Mouse (Mus musculus) left cerebral cortex, postnatal 4 days (tissue): ENCODE data around the gene Heatr6. TPM values are rescaled to one million over a fixed set of nuclear protein-coding genes. Genes with fewer than 3 reads are reported as not detected.

Experiments used
- DNase-seq: peaks from one replicate; pipeline ENCODE4 v3.0.0-alpha.2; 2022
- intact Hi-C: fragments of 180-260 bp; cut with DNase I; formaldehyde crosslinking; loops from one replicate; pipeline ENCODE4 v1.15.1; 2025
- total RNA-seq, 2 experiments: library from RNA; stranded (reverse); gene quantifications; 2 replicates each; pipeline ENCODE4 v1.2.3; 2021

The Heatr6 gene
- total RNA-seq, 2 experiments from 2014 or later: 27.3 to 28.3 TPM

GRCm38 (mm10) chr11:83796980-83797608 is 43.6 kb downstream of the Heatr6 start:
- DNase-seq: no peak
- intact Hi-C loops: no loop called here

- no peak for DNase-seq
- intact Hi-C loops: no loop called here
Observed at GRCm38 (mm10) chr11:83799871-83800430, 46.5 kb downstream of the Heatr6 start.

- intact Hi-C loops: no loop called here
- DNase-seq: peak; percentile 40
Observed at GRCm38 (mm10) chr11:83802166-83802565, 48.7 kb downstream of the Heatr6 start.

GRCm38 (mm10) chr11:83802581-83802980 is 49.1 kb downstream of the Heatr6 start:
- intact Hi-C loops: no loop called here
- no peak for DNase-seq

- DNase-seq: no peak
- intact Hi-C loops: no loop called here
Observed at GRCm38 (mm10) chr11:83810441-83810840, 56.9 kb downstream of the Heatr6 start.

GRCm38 (mm10) chr11:83815191-83815590 is 61.7 kb downstream of the Heatr6 start:
- no peak for DNase-seq
- intact Hi-C loops: no loop called here

- intact Hi-C loops: no loop called here
Observed at GRCm38 (mm10) chr11:83815628-83816027, 62.1 kb downstream of the Heatr6 start.

GRCm38 (mm10) chr11:83817048-83817447 is 63.6 kb downstream of the Heatr6 start:
- intact Hi-C loops: no loop called here
- no peak for DNase-seq

More at GRCm38 (mm10) chr11:83815628-83816027, 62.1 kb downstream of the Heatr6 start:
- peak; percentile 65 for DNase-seq

- no peak for DNase-seq
- intact Hi-C loops: no loop called here
Observed at GRCm38 (mm10) chr11:83817994-83818393, 64.5 kb downstream of the Heatr6 start.

- intact Hi-C loops: no loop called here
- no peak for DNase-seq
Observed at GRCm38 (mm10) chr11:83818591-83819127, 65.2 kb downstream of the Heatr6 start.

GRCm38 (mm10) chr11:83819806-83820483 is 66.4 kb downstream of the Heatr6 start:
- DNase-seq: peak; percentile 20
- intact Hi-C loops: no loop called here

GRCm38 (mm10) chr11:83826142-83826541 is 72.6 kb downstream of the Heatr6 start:
- intact Hi-C loops: no loop called here

GRCm38 (mm10) chr11:83828553-83829142 is 75.2 kb downstream of the Heatr6 start:
- intact Hi-C loops: no loop called here
- no peak for DNase-seq

More at GRCm38 (mm10) chr11:83826142-83826541, 72.6 kb downstream of the Heatr6 start:
- no peak for DNase-seq

- DNase-seq: no peak
- intact Hi-C loops: no loop called here
Observed at GRCm38 (mm10) chr11:83832389-83832788, 78.9 kb downstream of the Heatr6 start.

Other genes starting within 250 kb of the Heatr6 start
- gene Heatr9, start 231.5 kb upstream of the Heatr6 start, total RNA-seq: not detected
- not detected for gene Ccl5, start 223.2 kb upstream of the Heatr6 start, total RNA-seq
- gene Ccl9, start 175.1 kb upstream of the Heatr6 start, total RNA-seq: 1 to 10 TPM; 1.3 to 2.0 TPM
- 1 to 10 TPM; 1.4 to 1.6 TPM for gene Ccl6, start 160.6 kb upstream of the Heatr6 start, total RNA-seq
- gene Rpl9-ps1, start 108.1 kb upstream of the Heatr6 start, total RNA-seq: not detected
- under 1 TPM in 1 of 2 experiments, not detected in 1; 0.64 TPM for gene Ccl3, start 104.3 kb upstream of the Heatr6 start, total RNA-seq
- not detected for gene Ccl4, start 91.1 kb upstream of the Heatr6 start, total RNA-seq
- not detected for gene Wfdc17, start 49.7 kb upstream of the Heatr6 start, total RNA-seq
- not detected for gene Wfdc18, start 44.7 kb upstream of the Heatr6 start, total RNA-seq
- gene Wfdc21, start 6.8 kb upstream of the Heatr6 start, total RNA-seq: not detected
- gene Hnf1b, start 96.4 kb downstream of the Heatr6 start, total RNA-seq: not detected
- 10 to 100 TPM; 13.3 to 15.2 TPM for gene Ddx52, start 188.4 kb downstream of the Heatr6 start, total RNA-seq
- 10 to 100 TPM; 58.9 to 63.6 TPM for gene Synrg, start 210.7 kb downstream of the Heatr6 start, total RNA-seq